Mouse (Mus musculus) spleen, adult 2 months (tissue): ENCODE measurements at regions not wholly inside any gene's neighbourhood (a gene's known extent, or its start where the extent isn't known, plus 50 kb on each side); places are given as distances from the start of the nearest gene placed in this dataset.

Experiments used
- CTCF ChIP-seq: fragments of 200-500 bp; IDR thresholded peaks from 2 replicates; pipeline ENCODE4 v1.5.1; 2011; ENCODE audit warnings: mild to moderate bottlenecking, inconsistent platforms; ENCODE audit not compliant: insufficient read depth, insufficient read length, insufficient replicate concordance; ENCODE audit errors: extremely low read depth
- POLR2A ChIP-seq: fragments of 200-500 bp; IDR thresholded peaks from 2 replicates; pipeline ENCODE4 v1.6.1; 2011; ENCODE audit warnings: low read depth, low read length, inconsistent platforms

GRCm38 (mm10) chr10:46046890-46047414 lies 469.3 kb downstream of the Hace1 start:
- TF ChIP-seq CTCF (no peak), POLR2A (no peak)
